Mouse (Mus musculus): ENCODE results near the gene Lrrfip2. TPM values are rescaled to one million over a fixed set of nuclear protein-coding genes. Genes with fewer than 3 reads are reported as not detected.

The Lrrfip2 gene
- polyA plus RNA-seq, 1 experiment, result 15.3 TPM

DNA sequence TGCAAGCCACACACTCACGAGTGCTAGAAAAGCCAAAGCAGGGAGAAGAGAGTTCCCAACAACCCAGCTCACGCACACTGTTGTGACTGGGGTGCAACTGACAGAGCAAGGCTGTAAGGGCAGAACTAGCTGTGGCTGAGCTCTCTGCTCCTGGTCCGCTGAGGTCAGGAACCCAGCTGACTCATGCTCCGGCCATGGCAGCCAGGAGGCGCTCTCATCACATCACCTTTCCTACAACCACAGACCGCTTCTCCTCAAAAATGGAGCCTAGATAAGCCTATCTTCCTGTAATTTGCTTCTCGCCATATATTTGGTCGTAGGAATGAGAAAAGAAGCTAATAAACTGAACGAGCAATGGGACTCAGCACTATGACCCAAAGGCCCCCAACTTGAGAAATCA lies 117.3 kb downstream of the Lrrfip2 start:
- H3K36me3 ChIP-seq (ENCODE audit: control insufficient read depth, insufficient read depth, low read length), result peaks cover 43% of the 10 kb centered on the region
- no peaks in the 10 kb centered on the region for H3K27me3 ChIP-seq (ENCODE audit: control insufficient read depth, insufficient read depth, low read length)
- no peaks in the 10 kb centered on the region for H3K4me1 ChIP-seq (ENCODE audit: control insufficient read depth, insufficient read depth, insufficient read length, low read length)
- H3K27ac ChIP-seq (ENCODE audit: insufficient read depth, low read depth, low read length), result no peak overlapping the region
- peak; percentile 21; the same call in 1 of the 2 replicates for TF ChIP-seq CTCF (IDR thresholded peaks at IDR 0.05; ENCODE audit: extremely low read depth, insufficient read length, insufficient replicate concordance, low read depth, low read length)
- TF ChIP-seq POLR2A (IDR thresholded peaks at IDR 0.05; ENCODE audit: low read depth, low read length), result no peak
- WGBS, result 92% methylated on average over 9 of the region's 9 CpGs
- H3K4me3 ChIP-seq (ENCODE audit: low read depth, low read length), result no peak overlapping the region

DNA sequence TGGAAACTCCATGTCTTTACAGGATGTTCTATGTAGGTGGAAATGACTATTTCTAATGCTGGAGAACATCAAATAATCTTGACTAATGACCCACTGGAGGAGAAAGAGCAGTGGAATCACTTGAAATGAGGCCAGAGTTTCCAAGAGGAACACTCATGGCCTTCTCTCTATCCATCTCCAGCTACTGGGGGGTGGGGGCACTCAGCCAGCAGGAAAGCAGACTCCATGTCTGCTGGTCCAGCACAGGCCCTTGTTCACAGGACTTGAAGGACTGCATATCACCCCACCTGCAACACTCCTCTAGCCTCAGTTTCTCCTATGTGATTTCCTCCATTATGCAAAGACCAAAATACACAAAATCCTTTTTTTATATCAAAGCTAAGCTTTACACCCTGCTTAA lies 120.3 kb downstream of the Lrrfip2 start:
- Histone ChIP-seq H3K36me3 (ENCODE audit: control insufficient read depth, insufficient read depth, low read length) (peaks cover 43% of the 10 kb centered on the region), H3K4me1 (ENCODE audit: control insufficient read depth, insufficient read depth, insufficient read length, low read length) (no peaks in the 10 kb centered on the region), H3K27ac (ENCODE audit: insufficient read depth, low read depth, low read length) (no peak overlapping the region), H3K27me3 (ENCODE audit: control insufficient read depth, insufficient read depth, low read length) (no peaks in the 10 kb centered on the region), H3K4me3 (ENCODE audit: low read depth, low read length) (no peak overlapping the region)
- TF ChIP-seq POLR2A (IDR thresholded peaks at IDR 0.05; ENCODE audit: low read depth, low read length) (no peak), CTCF (IDR thresholded peaks at IDR 0.05; ENCODE audit: extremely low read depth, insufficient read length, insufficient replicate concordance, low read depth, low read length) (no peak)

DNA sequence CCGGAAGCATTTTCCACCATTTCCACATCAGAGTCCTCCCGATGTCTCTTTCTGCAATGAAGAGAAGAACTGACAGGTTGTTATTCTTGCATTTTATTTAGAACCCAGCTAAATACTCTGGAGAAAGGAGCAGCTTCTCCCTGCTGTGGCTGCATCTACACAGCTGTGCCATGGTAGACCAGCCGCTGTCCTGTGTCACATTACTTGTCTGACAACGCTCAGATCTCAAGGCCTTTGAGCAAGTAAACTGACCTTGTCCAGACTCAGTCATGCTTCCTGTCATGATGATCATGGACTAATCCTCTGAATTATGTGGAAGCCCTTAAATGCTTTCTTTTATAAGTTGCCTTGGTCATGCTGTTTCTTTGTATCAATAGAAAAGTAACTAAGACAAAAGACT lies 122.4 kb downstream of the Lrrfip2 start:
- Histone ChIP-seq H3K27me3 (ENCODE audit: control insufficient read depth, insufficient read depth, low read length) (no peaks in the 10 kb centered on the region), H3K4me1 (ENCODE audit: control insufficient read depth, insufficient read depth, insufficient read length, low read length) (no peaks in the 10 kb centered on the region), H3K4me3 (ENCODE audit: low read depth, low read length) (no peak overlapping the region), H3K27ac (ENCODE audit: insufficient read depth, low read depth, low read length) (no peak overlapping the region), H3K36me3 (ENCODE audit: control insufficient read depth, insufficient read depth, low read length) (peaks cover 35% of the 10 kb centered on the region)
- TF ChIP-seq CTCF (IDR thresholded peaks at IDR 0.05; ENCODE audit: extremely low read depth, insufficient read length, insufficient replicate concordance, low read depth, low read length) (no peak), POLR2A (IDR thresholded peaks at IDR 0.05; ENCODE audit: low read depth, low read length) (no peak)
- WGBS, result 95% methylated on average over 4 of the region's 4 CpGs

- Histone ChIP-seq H3K27ac (ENCODE audit: insufficient read depth, low read depth, low read length) (no peak overlapping the region), H3K4me1 (ENCODE audit: control insufficient read depth, insufficient read depth, insufficient read length, low read length) (no peaks in the 10 kb centered on the region), H3K4me3 (ENCODE audit: low read depth, low read length) (no peak overlapping the region), H3K36me3 (ENCODE audit: control insufficient read depth, insufficient read depth, low read length) (peaks cover 38% of the 10 kb centered on the region), H3K27me3 (ENCODE audit: control insufficient read depth, insufficient read depth, low read length) (no peaks in the 10 kb centered on the region)
- 92% methylated on average over 6 of the region's 6 CpGs for whole genome bisulfite sequencing
- TF ChIP-seq CTCF (IDR thresholded peaks at IDR 0.05; ENCODE audit: extremely low read depth, insufficient read length, insufficient replicate concordance, low read depth, low read length), result no peak
- no peak for TF ChIP-seq POLR2A (IDR thresholded peaks at IDR 0.05; ENCODE audit: low read depth, low read length)
Observed at GRCm38 (mm10) chr9:111243384-111243783, 126.0 kb downstream of the Lrrfip2 start.

- H3K36me3 ChIP-seq (ENCODE audit: control insufficient read depth, insufficient read depth, low read length), result peaks cover 41% of the 10 kb centered on the region
- H3K27ac ChIP-seq (ENCODE audit: insufficient read depth, low read depth, low read length), result no peak overlapping the region
- no peaks in the 10 kb centered on the region for H3K4me1 ChIP-seq (ENCODE audit: control insufficient read depth, insufficient read depth, insufficient read length, low read length)
- H3K4me3 ChIP-seq (ENCODE audit: low read depth, low read length), result no peak overlapping the region
- TF ChIP-seq CTCF (IDR thresholded peaks at IDR 0.05; ENCODE audit: extremely low read depth, insufficient read length, insufficient replicate concordance, low read depth, low read length), result no peak
- TF ChIP-seq POLR2A (IDR thresholded peaks at IDR 0.05; ENCODE audit: low read depth, low read length), result no peak
- no peaks in the 10 kb centered on the region for H3K27me3 ChIP-seq (ENCODE audit: control insufficient read depth, insufficient read depth, low read length)
- WGBS, result 81% methylated on average over 6 of the region's 6 CpGs
Observed at GRCm38 (mm10) chr9:111245546-111245945, 128.2 kb downstream of the Lrrfip2 start.

DNA sequence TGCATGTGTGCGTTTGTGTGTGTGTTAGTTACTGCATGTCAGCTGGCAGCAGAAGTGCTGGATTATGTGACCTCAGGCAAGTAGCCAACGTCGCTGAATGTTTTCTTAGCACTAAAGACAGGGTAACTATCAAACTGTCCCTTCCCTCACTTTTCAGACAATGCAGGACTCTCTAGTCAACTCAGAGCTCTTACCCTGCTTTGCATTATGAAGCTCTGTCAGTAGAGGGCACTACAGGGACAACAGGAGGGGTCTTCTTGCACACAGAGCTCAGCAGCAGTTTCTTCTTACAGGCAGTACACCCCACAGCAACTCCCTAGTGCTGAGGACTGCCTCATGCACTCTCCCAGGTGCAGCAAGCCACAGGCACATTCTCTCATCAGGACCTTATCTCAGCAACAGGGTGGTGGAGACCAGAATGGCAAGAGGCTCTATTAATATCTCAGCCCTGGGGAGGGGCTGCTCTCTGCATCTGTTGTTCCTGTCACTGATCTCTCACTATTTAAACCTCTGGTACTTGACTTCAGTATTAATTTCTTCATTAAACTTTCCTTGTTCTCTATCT lies 130.4 kb downstream of the Lrrfip2 start:
- 81% methylated on average over 3 of the region's 3 CpGs for WGBS
- H3K36me3 ChIP-seq (ENCODE audit: control insufficient read depth, insufficient read depth, low read length), result peaks cover 44% of the 10 kb centered on the region
- TF ChIP-seq CTCF (IDR thresholded peaks at IDR 0.05; ENCODE audit: extremely low read depth, insufficient read length, insufficient replicate concordance, low read depth, low read length), result peak; percentile 27; the same call in 1 of the 2 replicates
- no peak for TF ChIP-seq POLR2A (IDR thresholded peaks at IDR 0.05; ENCODE audit: low read depth, low read length)
- no peak overlapping the region for H3K4me3 ChIP-seq (ENCODE audit: low read depth, low read length)
- no peaks in the 10 kb centered on the region for H3K4me1 ChIP-seq (ENCODE audit: control insufficient read depth, insufficient read depth, insufficient read length, low read length)
- no peak overlapping the region for H3K27ac ChIP-seq (ENCODE audit: insufficient read depth, low read depth, low read length)
- H3K27me3 ChIP-seq (ENCODE audit: control insufficient read depth, insufficient read depth, low read length), result no peaks in the 10 kb centered on the region

DNA sequence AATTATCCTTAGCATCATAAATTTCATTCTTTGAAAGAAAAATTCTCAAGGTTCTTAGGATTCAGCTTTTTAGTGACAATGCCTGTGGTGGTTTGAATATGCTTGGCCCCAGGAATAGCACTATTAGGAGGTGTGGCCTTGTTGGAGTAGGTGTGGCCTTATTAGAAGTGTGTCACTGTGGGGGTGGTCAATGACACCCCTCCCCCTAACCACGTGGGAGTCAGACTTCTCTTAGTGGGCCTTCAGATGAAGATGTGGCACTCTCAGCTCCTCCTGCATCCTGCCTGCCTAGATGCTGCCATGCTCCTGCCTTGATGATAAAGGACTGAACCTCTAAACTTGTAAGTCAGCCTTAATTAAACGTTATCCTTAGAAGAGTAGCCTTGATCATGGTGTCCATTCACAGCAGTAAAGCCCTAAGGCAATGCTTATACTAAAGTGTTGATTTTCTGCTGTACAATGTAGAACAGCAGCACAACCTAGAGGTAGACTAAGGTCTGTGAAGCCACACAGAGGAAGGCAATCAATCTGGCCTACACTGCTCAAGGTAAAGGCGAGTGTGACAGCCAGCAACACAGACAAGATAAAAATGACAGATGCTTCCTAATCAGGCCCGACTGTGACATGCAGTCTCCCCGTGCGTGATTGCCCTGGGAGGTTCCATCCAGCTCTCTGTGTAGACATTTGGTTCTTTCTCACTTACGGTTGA lies 134.9 kb downstream of the Lrrfip2 start:
- H3K36me3 ChIP-seq (ENCODE audit: control insufficient read depth, insufficient read depth, low read length), result peaks cover 57% of the 10 kb centered on the region
- no peak overlapping the region for H3K27ac ChIP-seq (ENCODE audit: insufficient read depth, low read depth, low read length)
- H3K27me3 ChIP-seq (ENCODE audit: control insufficient read depth, insufficient read depth, low read length), result no peaks in the 10 kb centered on the region
- WGBS, result 75% methylated on average over 7 of the region's 7 CpGs
- TF ChIP-seq POLR2A (IDR thresholded peaks at IDR 0.05; ENCODE audit: low read depth, low read length), result no peak
- TF ChIP-seq CTCF (IDR thresholded peaks at IDR 0.05; ENCODE audit: extremely low read depth, insufficient read length, insufficient replicate concordance, low read depth, low read length), result no peak
- H3K4me1 ChIP-seq (ENCODE audit: control insufficient read depth, insufficient read depth, insufficient read length, low read length), result no peaks in the 10 kb centered on the region
- H3K4me3 ChIP-seq (ENCODE audit: low read depth, low read length), result no peak overlapping the region
